Mouse (Mus musculus) embryonic facial prominence, embryonic 13.5 days (tissue): ENCODE data around the gene Lpcat1. TPM values are rescaled to one million over a fixed set of nuclear protein-coding genes. Genes with fewer than 3 reads are reported as not detected.
A peak's percentile ranks its signal among the peaks of the same experiment; 100 is the strongest.

ENCODE experiments used
- ATAC-seq: fragments of 200-750 bp; cut with Nextera tagmentation; 2 replicates; pipeline ENCODE4 v1.8.0; 2017; ENCODE audit warnings: low read depth; ENCODE audit not compliant: insufficient number of reproducible peaks, insufficient read depth, low FRiP score, low TSS enrichment
- H3K27ac ChIP-seq: fragments of 300-500 bp; sonication (generic); 2 replicates; pipeline ENCODE4 v1.5.1; 2015; ENCODE audit warnings: moderate library complexity, mild to moderate bottlenecking, inconsistent platforms
- H3K27me3 ChIP-seq: fragments of 300-500 bp; sonication (generic); 2 replicates; pipeline ENCODE4 v1.6.1; 2015; ENCODE audit warnings: mild to moderate bottlenecking, inconsistent platforms
- H3K36me3 ChIP-seq: fragments of 300-500 bp; sonication (generic); 2 replicates; pipeline ENCODE4 v1.6.1; 2015; ENCODE audit warnings: mild to moderate bottlenecking, inconsistent platforms
- H3K4me1 ChIP-seq: fragments of 300-500 bp; sonication (generic); 2 replicates; pipeline ENCODE4 v1.6.1; 2015; ENCODE audit warnings: inconsistent platforms
- H3K4me2 ChIP-seq: fragments of 300-500 bp; sonication (generic); 2 replicates; pipeline ENCODE4 v1.6.1; 2015; ENCODE audit warnings: moderate library complexity, mild to moderate bottlenecking, inconsistent platforms
- H3K4me3 ChIP-seq: fragments of 300-500 bp; sonication (generic); 2 replicates; pipeline ENCODE4 v1.5.1; 2015; ENCODE audit warnings: mild to moderate bottlenecking, inconsistent platforms
- H3K9ac ChIP-seq: fragments of 300-500 bp; sonication (generic); 2 replicates; pipeline ENCODE4 v1.6.1; 2015; ENCODE audit warnings: mild to moderate bottlenecking, inconsistent platforms
- H3K9me3 ChIP-seq: fragments of 300-500 bp; sonication (generic); 2 replicates; pipeline ENCODE4 v1.6.1; 2016; ENCODE audit warnings: inconsistent platforms
- WGBS: fragments of 180-500 bp; shearing (Covaris S2); methylation state at CpG from one replicate; pipeline ENCODE4 v1.1.7; 2015; ENCODE audit warnings: mixed read lengths; 5-methylcytosine and 5-hydroxymethylcytosine counted together
- polyA plus RNA-seq: library from polyadenylated mRNA; unstranded; fragments of >200 nt; fragmentation: Nextera tagmentation; extraction: Ambion mirVana; gene quantifications from 2 replicates; pipeline ENCODE4 v1.2.1, GENCODE M21; 2015

Lpcat1 gene
- 44.5 and 49.1 TPM in 2 replicates for polyA plus RNA-seq

DNA sequence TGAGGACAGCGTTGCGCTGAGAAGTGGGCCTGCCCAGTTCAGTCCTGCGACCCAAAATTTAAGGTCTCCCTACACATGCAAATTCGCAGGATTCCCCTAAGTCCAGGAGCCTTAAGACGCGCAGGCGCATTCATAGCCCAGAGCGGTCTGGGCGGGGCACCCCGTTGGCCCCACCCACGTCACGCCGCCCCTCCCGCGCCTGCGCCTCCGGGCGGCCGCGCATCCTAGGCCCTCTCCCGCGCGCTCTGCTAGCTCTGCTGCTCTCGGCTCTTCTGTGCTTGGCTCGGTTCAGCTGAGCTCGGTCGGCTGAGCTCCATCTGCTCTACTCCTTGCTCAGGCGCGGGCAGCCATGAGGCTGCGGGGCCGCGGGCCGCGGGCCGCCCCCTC lies at the start of gene Lpcat1:
Gene Lpcat1, plus strand, starts transcription at position 164 of the 387 bp plus-strand sequence.
- Histone ChIP-seq H3K27ac (peak within 1 kb of the TSS; percentile 99), H3K4me3 (peak within 1 kb of the TSS; percentile 91), H3K36me3 (peaks cover 3% of the 10 kb centered on the region; the same call in 1 of the 2 replicates), H3K4me1 (peaks cover 31% of the 10 kb centered on the region), H3K9ac (peak within 1 kb of the TSS; percentile 96), H3K4me2 (peak within 1 kb of the TSS; percentile 84), H3K9me3 (no peaks in the 10 kb centered on the region), H3K27me3 (no peaks in the 10 kb centered on the region)
- under 1% methylated on average over 34 of the region's 35 CpGs for WGBS
- ATAC-seq = peak; percentile 94

GRCm38 (mm10) chr13:73417478-73418220 lies 49.3 kb upstream of the Lpcat1 start:
- 0 out of 2 replicates have a peak, but pooled peaks cover 3% of the 10 kb centered on the region for H3K27me3 ChIP-seq
- H3K27ac ChIP-seq = no peak overlapping the region
- H3K9ac ChIP-seq = no peak overlapping the region
- 34% methylated on average over 15 of the region's 15 CpGs for WGBS
- H3K4me2 ChIP-seq = no peak overlapping the region
- no peak overlapping the region for H3K4me3 ChIP-seq
- no peaks in the 10 kb centered on the region for H3K9me3 ChIP-seq
- H3K36me3 ChIP-seq = no peaks in the 10 kb centered on the region
- no peaks in the 10 kb centered on the region for H3K4me1 ChIP-seq
- no peak for ATAC-seq

DNA sequence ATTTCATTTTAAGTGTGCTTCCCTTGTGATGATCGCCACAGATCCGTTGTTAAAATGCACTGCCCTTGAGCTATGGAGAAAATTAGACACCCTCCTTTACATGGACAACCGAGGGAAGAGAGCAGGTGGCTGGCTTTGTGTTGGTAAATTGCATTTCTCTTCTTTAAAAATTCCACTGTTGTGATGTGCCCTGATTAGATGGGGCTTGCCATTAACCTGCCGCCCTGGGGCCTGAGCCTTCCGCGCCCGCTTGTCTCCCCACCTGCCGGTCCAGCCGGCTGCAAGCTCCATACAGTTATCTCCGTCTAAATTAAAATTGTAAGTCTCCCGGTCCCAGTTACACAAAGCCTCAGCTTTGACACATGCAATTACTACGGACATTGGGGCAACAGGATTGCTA lies 48.7 kb upstream of the Lpcat1 start:
- WGBS = 52% methylated on average over 12 of the region's 12 CpGs
- Histone ChIP-seq H3K9me3 (no peaks in the 10 kb centered on the region), H3K27me3 (0 out of 2 replicates have a peak, but pooled peaks cover 3% of the 10 kb centered on the region), H3K4me1 (no peaks in the 10 kb centered on the region), H3K36me3 (no peaks in the 10 kb centered on the region), H3K4me2 (no peak overlapping the region), H3K9ac (no peak overlapping the region), H3K4me3 (no peak overlapping the region), H3K27ac (no peak overlapping the region)
- no peak for ATAC-seq

- WGBS = 78% methylated on average over 5 of the region's 5 CpGs
- no peaks in the 10 kb centered on the region for H3K4me1 ChIP-seq
- ATAC-seq = no peak
- no peak overlapping the region for H3K9ac ChIP-seq
- H3K36me3 ChIP-seq = no peaks in the 10 kb centered on the region
- H3K4me3 ChIP-seq = no peak overlapping the region
- no peak overlapping the region for H3K27ac ChIP-seq
- H3K4me2 ChIP-seq = no peak overlapping the region
- H3K27me3 ChIP-seq = 0 out of 2 replicates have a peak, but pooled peaks cover 3% of the 10 kb centered on the region
- H3K9me3 ChIP-seq = no peaks in the 10 kb centered on the region
These were observed 47.8 kb upstream of the Lpcat1 start for GRCm38 (mm10) chr13:73419244-73419643.

GRCm38 (mm10) chr13:73423043-73423442 lies 44.0 kb upstream of the Lpcat1 start:
- Histone ChIP-seq H3K27me3 (0 out of 2 replicates have a peak, but pooled peaks cover 14% of the 10 kb centered on the region), H3K4me3 (no peak overlapping the region), H3K27ac (no peak overlapping the region), H3K9me3 (no peaks in the 10 kb centered on the region), H3K9ac (no peak overlapping the region), H3K4me2 (no peak overlapping the region), H3K4me1 (no peaks in the 10 kb centered on the region), H3K36me3 (no peaks in the 10 kb centered on the region)
- ATAC-seq = no peak
- 59% methylated on average over 4 of the region's 4 CpGs for WGBS

- no peak for ATAC-seq
- Histone ChIP-seq H3K27ac (no peak overlapping the region), H3K9me3 (no peaks in the 10 kb centered on the region), H3K27me3 (0 out of 2 replicates have a peak, but pooled peaks cover 14% of the 10 kb centered on the region), H3K9ac (no peak overlapping the region), H3K4me2 (no peak overlapping the region), H3K4me3 (no peak overlapping the region), H3K4me1 (no peaks in the 10 kb centered on the region), H3K36me3 (no peaks in the 10 kb centered on the region)
- WGBS = 69% methylated on average over 6 of the region's 6 CpGs
These were observed 42.0 kb upstream of the Lpcat1 start for GRCm38 (mm10) chr13:73425035-73425434.

GRCm38 (mm10) chr13:73425839-73426490 lies 41.0 kb upstream of the Lpcat1 start:
- no peak overlapping the region for H3K27ac ChIP-seq
- no peaks in the 10 kb centered on the region for H3K36me3 ChIP-seq
- 0 out of 2 replicates have a peak, but pooled peaks have one; percentile 26 for ATAC-seq
- H3K4me1 ChIP-seq = no peaks in the 10 kb centered on the region
- H3K27me3 ChIP-seq = 0 out of 2 replicates have a peak, but pooled peaks cover 11% of the 10 kb centered on the region
- WGBS = 9% methylated on average over 11 of the region's 11 CpGs
- H3K4me2 ChIP-seq = no peak overlapping the region
- no peak overlapping the region for H3K4me3 ChIP-seq
- H3K9me3 ChIP-seq = no peaks in the 10 kb centered on the region
- no peak overlapping the region for H3K9ac ChIP-seq

- no peaks in the 10 kb centered on the region for H3K36me3 ChIP-seq
- no peaks in the 10 kb centered on the region for H3K4me1 ChIP-seq
- no peak overlapping the region for H3K9ac ChIP-seq
- 0 out of 2 replicates have a peak, but pooled peaks cover 11% of the 10 kb centered on the region for H3K27me3 ChIP-seq
- no peak for ATAC-seq
- no peak overlapping the region for H3K4me2 ChIP-seq
- WGBS = 79% methylated on average over 4 of the region's 4 CpGs
- H3K9me3 ChIP-seq = no peaks in the 10 kb centered on the region
- H3K4me3 ChIP-seq = no peak overlapping the region
- H3K27ac ChIP-seq = no peak overlapping the region
These were observed 40.4 kb upstream of the Lpcat1 start for GRCm38 (mm10) chr13:73426587-73426986.

- Histone ChIP-seq H3K36me3 (no peaks in the 10 kb centered on the region), H3K9me3 (no peaks in the 10 kb centered on the region), H3K4me1 (no peaks in the 10 kb centered on the region), H3K27me3 (0 out of 2 replicates have a peak, but pooled peaks cover 8% of the 10 kb centered on the region), H3K4me2 (no peak overlapping the region), H3K4me3 (no peak overlapping the region), H3K9ac (no peak overlapping the region), H3K27ac (no peak overlapping the region)
- WGBS = 78% methylated on average over 6 of the region's 6 CpGs
- no peak for ATAC-seq
These were observed 37.2 kb upstream of the Lpcat1 start for GRCm38 (mm10) chr13:73429605-73430321.

- Histone ChIP-seq H3K27ac (no peak overlapping the region), H3K27me3 (no peaks in the 10 kb centered on the region), H3K4me2 (no peak overlapping the region), H3K36me3 (no peaks in the 10 kb centered on the region), H3K4me1 (no peaks in the 10 kb centered on the region), H3K9ac (no peak overlapping the region), H3K9me3 (no peaks in the 10 kb centered on the region), H3K4me3 (no peak overlapping the region)
- no peak for ATAC-seq
- 76% methylated on average over 7 of the region's 7 CpGs for WGBS
These were observed 34.4 kb upstream of the Lpcat1 start for GRCm38 (mm10) chr13:73432466-73433149.
